Mouse (Mus musculus) thymus, adult 2 months (tissue): ENCODE measurements around the gene Tmem266.

Source experiments
- CTCF ChIP-seq: fragments of 200-500 bp; IDR thresholded peaks from 2 replicates; pipeline ENCODE4 v1.5.1; 2012; ENCODE audit warnings: mild to moderate bottlenecking, control low read depth, low read length, moderate library complexity, borderline replicate concordance; ENCODE audit not compliant: control insufficient read depth, poor library complexity, insufficient read depth; ENCODE audit errors: extremely low read depth
- POLR2A ChIP-seq: fragments of 200-500 bp; IDR thresholded peaks from 2 replicates; pipeline ENCODE4 v1.6.1; 2012; ENCODE audit warnings: mild to moderate bottlenecking, low read length, control low read depth, moderate library complexity; ENCODE audit not compliant: control insufficient read depth, poor library complexity, insufficient read depth; ENCODE audit errors: extremely low read depth

DNA sequence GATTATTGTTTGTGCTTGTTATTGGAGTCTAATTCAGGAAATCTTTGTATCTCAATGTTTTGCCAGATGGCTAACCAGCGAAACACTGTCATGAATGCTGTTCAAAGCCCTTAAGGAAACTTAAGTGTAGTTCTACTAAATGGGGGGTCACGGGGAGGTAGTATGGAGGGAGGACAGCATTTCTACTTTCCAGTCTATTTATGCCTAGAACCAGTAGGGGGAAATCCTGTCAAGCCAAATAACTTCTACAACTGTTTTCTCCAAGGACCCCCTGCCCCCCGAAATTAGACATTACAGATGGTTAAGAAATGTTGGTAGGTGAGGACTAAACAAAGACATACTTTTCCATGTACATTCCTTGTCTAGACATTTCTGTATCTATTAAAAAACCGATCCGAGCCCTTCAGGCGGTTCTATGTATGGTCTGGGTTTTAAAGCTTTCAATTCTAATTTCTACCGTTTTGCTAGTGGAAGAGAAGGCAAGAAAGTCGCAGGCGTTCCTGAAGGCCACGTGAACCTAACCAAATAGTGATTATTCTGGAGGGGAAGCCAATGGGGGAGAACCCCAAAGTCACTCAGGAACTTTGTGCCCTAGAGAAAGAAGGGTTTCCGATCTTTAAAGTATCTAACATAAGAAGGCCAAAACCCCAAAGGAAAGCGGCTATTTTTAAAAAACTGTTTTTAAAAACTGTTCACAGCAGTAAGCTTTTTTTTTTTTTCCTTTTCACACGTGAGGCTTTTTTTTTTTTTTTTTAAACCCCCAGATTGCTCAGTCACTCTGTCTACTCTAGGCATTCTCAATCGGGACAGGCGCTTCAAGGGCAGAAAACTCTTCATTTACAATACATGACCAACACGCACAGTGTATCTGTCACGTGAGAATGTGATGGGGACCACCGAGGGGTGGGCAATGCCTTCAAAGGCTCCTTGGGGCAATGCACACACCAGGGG, 874 bp upstream of the Tmem266 start:
- no peak for TF ChIP-seq CTCF
- TF ChIP-seq POLR2A: no peak
